Mouse (Mus musculus): ENCODE results near the gene Olfr101.

Gene Olfr101

GRCm38 (mm10) chr17:37304213-37304612 is at the start of gene Olfr101:
Olfr101 (minus strand) TSS chr17:37304313.
- no peak for DNase-seq (ENCODE audit: low read depth, low spot score)

GRCm38 (mm10) chr17:37339598-37339997 is 35.5 kb upstream of the Olfr101 start, which contains the start of gene Olfr103:
Olfr103 (minus strand) TSS chr17:37339698.
- no peak for DNase-seq (ENCODE audit: low read depth, low spot score)

- DNase-seq (ENCODE audit: low read depth, low spot score): no peak
Measured at GRCm38 (mm10) chr17:37316954-37317353, 12.8 kb upstream of the Olfr101 start, which contains the start of gene Olfr102. Olfr102 (minus strand) TSS chr17:37317054.

- DNase-seq (ENCODE audit: low read depth, low spot score): no peak
Measured at GRCm38 (mm10) chr17:37310146-37310699, 6.1 kb upstream of the Olfr101 start.

GRCm38 (mm10) chr17:37308483-37308882 is 4.4 kb upstream of the Olfr101 start:
- DNase-seq (ENCODE audit: low read depth, low spot score): no peak

GRCm38 (mm10) chr17:37283360-37283759 is 20.8 kb downstream of the Olfr101 start, which contains the start of gene Olfr99:
Olfr99 (minus strand) TSS chr17:37283460.
- DNase-seq (ENCODE audit: low read depth, low spot score): no peak

- DNase-seq (ENCODE audit: low read depth, low spot score): no peak
Measured at GRCm38 (mm10) chr17:37280331-37280730, 23.8 kb downstream of the Olfr101 start.

GRCm38 (mm10) chr17:37276573-37276972 is 27.5 kb downstream of the Olfr101 start:
- no peak for DNase-seq (ENCODE audit: low read depth, low spot score)

GRCm38 (mm10) chr17:37275626-37276248 is 28.4 kb downstream of the Olfr101 start:
- no peak for DNase-seq (ENCODE audit: low read depth, low spot score)

GRCm38 (mm10) chr17:37270702-37271092 is 33.4 kb downstream of the Olfr101 start:
- no peak for DNase-seq (ENCODE audit: low read depth, low spot score)

GRCm38 (mm10) chr17:37270058-37270701 is 33.9 kb downstream of the Olfr101 start, which contains the start of gene H2-M3:
H2-M3 (plus strand) TSS chr17:37270220.
- DNase-seq (ENCODE audit: low read depth, low spot score): peak; percentile 62

- no peak for DNase-seq (ENCODE audit: low read depth, low spot score)
Measured at GRCm38 (mm10) chr17:37263626-37264025, 40.5 kb downstream of the Olfr101 start, which contains the start of gene Olfr98. Olfr98 (minus strand) TSS chr17:37263749.

- DNase-seq (ENCODE audit: low read depth, low spot score): no peak
Measured at GRCm38 (mm10) chr17:37250544-37250943, 53.6 kb downstream of the Olfr101 start.

GRCm38 (mm10) chr17:37249460-37249859 is 54.7 kb downstream of the Olfr101 start:
- no peak for DNase-seq (ENCODE audit: low read depth, low spot score)

All from retina, postnatal 7 days (tissue).